Mouse (Mus musculus) gastrocnemius, postnatal 14 days (tissue): ENCODE results near the gene Echdc3. TPM values are rescaled to one million over a fixed set of nuclear protein-coding genes. Genes with fewer than 3 reads are reported as not detected.

ENCODE experiments used
- DNase-seq: peaks from one replicate; pipeline ENCODE4 v3.0.0; 2021; ENCODE audit warnings: mixed read lengths
- intact Hi-C: fragments of 180-260 bp; cut with DNase I; formaldehyde crosslinking; loops from one replicate; pipeline ENCODE4 v1.15.1; 2025; ENCODE audit warnings: low total_unique reads
- long read RNA-seq, 2 experiments: library from polyadenylated mRNA; stranded (forward); transcript quantifications; one replicate each; pipeline ENCODE4 v2.0.0; 2021
- total RNA-seq, 2 experiments: library from RNA; stranded (reverse); gene quantifications; 2 replicates each; pipeline ENCODE4 v1.2.3; 2021

Gene Echdc3
- total RNA-seq = 1 to 10 TPM; 7.9 to 8.7 TPM
- long read RNA-seq, experiment 1, transcript Echdc3-201 (5 exons, 1,851 nt) = major isoform, 12 of 14 reads
- long read RNA-seq, experiment 1, partial matches to known transcripts = 0 of 14 reads
- long read RNA-seq, experiment 1, other reads (novel, unspliced or antisense) = 2 of 14 reads
- long read RNA-seq, experiment 2, transcript Echdc3-201 (5 exons, 1,851 nt) = major isoform, 13 of 13 reads
- long read RNA-seq, experiment 2, partial matches to known transcripts = 0 of 13 reads
- long read RNA-seq, experiment 2, other reads (novel, unspliced or antisense) = 0 of 13 reads

DNA sequence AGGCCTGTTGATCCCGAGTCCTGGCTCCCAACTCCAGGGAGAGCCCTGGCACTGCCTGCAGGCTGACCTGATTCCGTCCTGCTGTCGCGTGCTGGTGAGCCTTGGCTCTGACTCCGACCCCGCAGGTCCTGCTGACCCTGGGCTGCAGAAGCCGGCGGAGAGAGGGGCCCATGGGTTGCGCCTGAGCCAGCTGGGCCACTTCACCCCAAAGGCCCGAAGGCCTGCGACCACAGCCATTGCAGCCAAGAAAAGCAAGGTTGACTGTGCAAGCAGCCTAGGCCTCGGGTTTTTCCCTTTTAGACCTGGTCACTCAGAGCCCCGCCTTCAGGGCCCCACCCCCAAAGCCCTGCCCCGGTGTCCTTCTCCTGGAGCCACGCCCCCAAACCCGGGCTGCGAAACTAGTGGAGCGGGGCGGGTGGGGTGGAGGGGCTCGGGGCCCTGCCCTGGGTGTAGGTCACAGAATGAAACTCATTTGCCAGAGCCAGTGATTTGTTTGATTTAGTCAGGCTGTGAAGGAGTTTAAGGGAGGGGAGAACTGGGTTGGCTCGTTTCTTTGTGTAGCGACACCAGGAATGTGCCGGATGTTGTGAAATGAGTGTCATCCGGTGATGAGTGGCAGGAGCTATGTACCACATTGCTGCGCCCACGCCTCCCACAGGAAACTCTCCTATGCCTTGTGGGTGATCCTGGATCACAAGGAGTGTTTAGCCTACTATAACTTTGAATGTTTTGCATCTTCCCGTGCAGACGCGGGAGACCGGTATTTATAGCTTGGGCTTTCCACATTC, at the start of gene Echdc3:
Echdc3 (minus strand) TSS at position 310 of the 788 bp plus-strand sequence.
- intact Hi-C loops = loop anchor here (10.0 kb wide), 1 partner anchor 112 kb away; the partner anchor contains the start of gene Usp6nl
- DNase-seq = peak; percentile 90

- no peak for DNase-seq
- intact Hi-C loops = no loop called here
Observed at GRCm38 (mm10) chr2:6261718-6262117, 48.9 kb upstream of the Echdc3 start.

- intact Hi-C loops = no loop called here
- DNase-seq = peak; percentile 47
Observed at GRCm38 (mm10) chr2:6261201-6261672, 48.4 kb upstream of the Echdc3 start.

- intact Hi-C loops = no loop called here
- DNase-seq = no peak
Observed at GRCm38 (mm10) chr2:6260661-6261060, 47.8 kb upstream of the Echdc3 start.

DNA sequence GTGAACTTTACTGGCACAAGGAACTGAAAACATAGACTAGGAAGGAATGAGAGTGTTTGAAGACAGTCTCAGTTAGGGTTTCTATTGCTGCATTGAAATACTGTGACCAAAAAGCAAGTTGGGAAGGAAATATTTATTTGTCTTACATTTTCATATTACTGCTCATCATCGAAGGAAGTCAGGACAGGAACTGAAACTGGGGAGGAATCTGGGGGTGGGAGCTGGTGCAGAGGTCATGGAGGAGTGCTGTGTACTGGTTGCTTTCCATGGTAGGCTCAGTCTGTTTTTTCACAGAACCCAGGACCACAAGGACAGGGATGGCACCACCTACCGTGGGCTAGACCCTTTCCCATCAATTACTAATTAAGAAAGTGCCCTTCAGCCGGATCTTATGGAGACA, 46.3 kb upstream of the Echdc3 start:
- intact Hi-C loops = no loop called here
- no peak for DNase-seq

DNA sequence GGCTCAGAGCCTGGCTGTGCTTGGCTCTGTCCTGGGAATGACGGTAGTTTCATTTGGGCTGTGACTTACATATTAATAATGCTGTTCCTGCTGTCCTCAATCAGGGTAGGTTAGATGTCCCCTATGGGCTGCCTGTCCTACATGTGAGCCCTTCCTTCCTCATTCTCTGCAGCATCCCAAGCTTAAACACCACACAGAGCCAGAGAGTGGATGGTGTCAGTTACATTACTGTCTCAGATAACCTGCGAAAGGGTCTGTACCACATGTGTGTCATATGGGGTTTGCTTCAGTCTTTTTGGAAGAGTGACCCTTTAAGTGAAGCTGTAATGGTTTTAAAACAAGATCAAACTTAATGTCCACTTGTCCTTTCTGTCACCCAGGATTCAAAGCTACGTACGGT, 45.2 kb upstream of the Echdc3 start:
- no peak for DNase-seq
- intact Hi-C loops = no loop called here

DNA sequence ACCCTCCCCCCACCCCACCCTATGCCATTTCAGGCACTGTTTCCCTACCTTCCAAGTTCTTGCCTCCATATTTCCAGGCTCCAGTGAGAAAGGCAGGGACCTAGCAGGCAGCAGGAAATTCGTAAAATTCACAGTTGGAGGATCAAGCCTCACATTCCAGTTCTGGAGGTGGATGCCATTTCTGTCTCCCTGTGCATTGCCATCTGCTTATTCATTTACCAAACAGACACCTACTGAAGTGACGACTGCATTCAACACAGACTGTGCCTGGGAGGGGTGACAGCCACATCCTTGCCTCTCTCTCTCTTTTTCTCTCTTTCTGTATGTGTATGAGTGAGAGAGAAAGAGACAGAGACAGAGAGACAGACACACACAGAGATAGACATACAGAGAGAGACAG, 44.3 kb upstream of the Echdc3 start:
- DNase-seq = no peak
- intact Hi-C loops = no loop called here

- DNase-seq = peak; percentile 34
Observed at GRCm38 (mm10) chr2:6255989-6256841, 43.4 kb upstream of the Echdc3 start.

GRCm38 (mm10) chr2:6255402-6255988, 42.7 kb upstream of the Echdc3 start:
- DNase-seq = no peak
- intact Hi-C loops = no loop called here

More at GRCm38 (mm10) chr2:6255989-6256841, 43.4 kb upstream of the Echdc3 start:
- intact Hi-C loops = no loop called here

DNA sequence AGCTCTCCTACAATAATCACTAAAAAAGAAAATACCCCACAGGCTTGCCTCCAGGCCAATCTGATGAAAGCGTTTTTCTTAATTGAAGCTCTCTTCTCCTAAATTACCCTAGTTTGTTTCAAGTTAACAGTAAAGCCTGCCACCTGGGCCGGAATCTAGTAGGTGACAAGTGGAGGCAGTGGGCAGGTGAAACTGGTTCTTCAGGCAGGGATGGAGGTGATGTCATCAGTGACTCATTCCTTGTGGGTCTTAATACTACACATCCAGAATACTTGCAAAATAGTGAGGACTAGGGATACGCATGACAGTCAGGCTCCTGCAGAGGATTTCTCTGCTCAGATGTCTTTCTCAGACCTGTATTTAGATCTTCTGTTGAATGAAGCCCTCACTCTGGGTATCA, 39.7 kb upstream of the Echdc3 start:
- intact Hi-C loops = no loop called here
- DNase-seq = no peak

DNA sequence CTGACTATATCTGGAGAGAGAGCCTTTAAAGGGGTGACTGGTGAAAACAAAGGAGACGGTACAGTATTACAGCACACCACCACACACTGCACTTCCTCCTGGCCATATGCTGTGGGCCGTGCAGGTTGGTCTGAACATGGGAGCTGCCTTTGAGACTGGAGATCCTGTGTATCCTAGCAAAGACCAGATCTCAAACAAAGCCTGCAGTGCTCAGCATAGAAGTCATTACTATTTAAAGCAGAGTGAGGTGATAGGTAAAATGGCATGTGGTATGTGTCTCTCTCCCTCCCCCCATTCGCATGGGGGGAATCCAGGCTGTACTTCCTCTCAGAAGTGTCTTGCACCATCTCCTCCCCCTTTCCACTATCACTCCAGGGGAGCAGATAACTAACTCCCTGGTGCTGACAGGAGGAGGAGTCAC, 38.3 kb upstream of the Echdc3 start:
- intact Hi-C loops = no loop called here
- no peak for DNase-seq

DNA sequence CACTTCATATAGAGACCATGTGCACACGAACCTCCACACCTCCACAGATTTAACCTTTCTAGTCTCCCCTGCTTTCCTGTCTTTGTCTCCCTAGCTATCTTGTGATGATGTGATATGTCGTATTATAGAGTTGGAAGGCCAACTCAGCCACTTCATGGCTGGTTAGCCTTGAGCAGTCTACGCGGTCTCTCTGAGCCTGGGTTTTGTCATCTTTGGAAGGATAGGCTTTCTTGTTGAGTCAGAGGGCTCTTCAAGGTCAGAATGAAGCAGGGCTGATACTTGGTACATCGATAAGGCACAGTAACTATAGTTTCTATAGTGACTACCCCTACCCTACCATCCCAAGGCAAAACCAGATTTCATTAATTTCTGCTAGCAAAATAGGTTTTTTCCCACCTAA, 28.6 kb upstream of the Echdc3 start:
- intact Hi-C loops = no loop called here
- DNase-seq = no peak

DNA sequence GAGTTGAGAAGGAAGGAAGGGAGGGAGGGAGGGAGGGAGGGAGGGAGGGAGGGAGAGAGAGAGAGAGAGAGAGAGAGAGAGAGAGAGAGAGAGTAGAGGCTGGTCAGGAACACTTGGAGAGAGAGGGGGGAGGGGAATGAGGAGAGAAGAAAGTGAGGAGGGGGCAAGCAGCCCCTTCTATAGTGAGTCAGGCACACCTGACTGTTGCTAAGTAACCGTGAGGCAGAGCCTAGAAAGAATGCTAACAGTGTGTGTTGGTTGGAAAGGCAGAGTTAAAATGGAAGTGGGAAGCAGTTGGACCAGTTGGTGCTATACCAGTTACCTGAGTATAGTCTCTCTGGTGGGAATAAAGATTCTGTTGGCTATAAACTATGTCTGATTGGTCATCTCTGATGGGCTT, 27.2 kb upstream of the Echdc3 start:
- DNase-seq = no peak
- intact Hi-C loops = no loop called here

DNA sequence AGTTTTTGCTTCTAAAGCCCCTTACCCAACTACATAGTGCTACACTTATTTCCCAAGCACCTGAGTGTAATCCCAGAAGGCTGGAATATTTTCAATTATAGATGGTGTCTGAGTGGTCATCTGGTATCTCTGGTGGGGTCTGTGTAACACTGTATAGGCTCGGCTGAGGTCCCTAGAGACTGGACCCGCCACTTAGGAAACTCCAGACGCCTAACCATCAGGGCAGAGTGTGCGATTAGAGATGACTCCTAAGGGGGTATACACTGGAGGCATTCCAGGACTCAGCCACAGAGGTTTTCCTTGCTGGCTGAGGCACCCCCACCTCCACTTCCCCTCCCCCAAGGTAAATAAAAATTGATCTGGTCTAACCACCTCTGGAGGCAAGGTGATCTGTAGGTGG, 26.5 kb upstream of the Echdc3 start:
- intact Hi-C loops = no loop called here
- DNase-seq = no peak

GRCm38 (mm10) chr2:6238679-6239078, 25.8 kb upstream of the Echdc3 start:
- DNase-seq = no peak
- intact Hi-C loops = no loop called here

- intact Hi-C loops = no loop called here
- no peak for DNase-seq
Observed at GRCm38 (mm10) chr2:6238244-6238643, 25.4 kb upstream of the Echdc3 start.

GRCm38 (mm10) chr2:6233353-6233752, 20.5 kb upstream of the Echdc3 start:
- intact Hi-C loops = no loop called here
- DNase-seq = no peak

DNA sequence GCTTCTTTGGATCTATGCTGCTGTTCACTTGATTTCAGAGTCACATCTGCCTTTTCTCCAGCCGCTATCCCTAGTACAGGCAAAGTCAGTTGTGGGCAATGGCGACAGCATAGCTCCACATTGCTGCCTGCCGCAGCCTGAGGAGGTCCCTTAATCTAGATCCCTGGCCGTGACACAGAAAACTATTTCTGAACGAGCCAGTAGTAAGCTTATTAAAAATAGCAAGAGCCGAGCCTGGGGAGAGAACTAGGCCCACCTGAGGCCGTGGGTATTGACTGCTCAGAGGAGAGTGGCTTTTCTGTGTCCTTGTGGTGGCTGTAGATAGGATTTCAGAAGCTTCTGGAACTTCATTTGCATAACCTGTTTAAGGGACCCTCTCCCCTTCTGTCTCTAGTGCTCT, 19.9 kb upstream of the Echdc3 start:
- no peak for DNase-seq
- intact Hi-C loops = no loop called here

DNA sequence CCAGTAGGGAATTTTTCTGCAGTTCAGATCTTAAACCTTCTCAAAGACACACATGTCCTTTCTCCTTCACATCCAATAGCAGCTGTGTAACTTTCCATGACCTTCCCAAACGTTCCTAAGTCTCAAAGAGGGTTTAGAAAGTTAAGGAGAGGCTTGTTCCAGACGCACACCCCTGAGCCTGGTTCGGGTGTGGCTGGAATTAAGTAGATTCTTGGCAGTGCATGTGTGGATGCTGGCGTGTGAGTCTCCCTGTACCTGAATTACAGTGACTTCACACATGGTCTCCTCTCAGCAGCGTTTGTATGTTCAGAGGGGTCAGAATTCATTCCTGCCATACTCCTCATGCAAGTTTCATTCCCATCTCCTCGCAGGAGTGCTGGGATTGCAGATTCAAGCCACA, 18.0 kb upstream of the Echdc3 start:
- intact Hi-C loops = no loop called here

More for the DNA sequence above, 18.0 kb upstream of the Echdc3 start:
- no peak for DNase-seq
